In genomic region chr4:154704591-154704990, GRCm38 (mm10) we compare ENCODE assay signal across 34 mouse cellular contexts. TPM values are rescaled to one million over a fixed set of nuclear protein-coding genes. Genes with fewer than 3 reads are reported as not detected.
DNase-seq lines count a peak whose midpoint lies in the region; ATAC-seq and TF ChIP-seq lines count a peak whose summit lies in the region.
"Had no signal": no experiment of that assay in that cellular context is flagged by ENCODE, and none has a peak within 500 bp of the region (broad histone marks: within the 10 kb centered on the region; RNA-seq: fewer than 3 reads in every experiment).

No protein-coding gene starts in this region.

- no peaks in the 10 kb centered on the region for H3K4me1 ChIP-seq in liver, embryonic 11.5 days (replicated peaks; ENCODE audit: control insufficient read depth, insufficient read depth, low read length)
- H3K4me1 ChIP-seq in liver, postnatal 0 days (ENCODE audit: insufficient read depth): no peaks in the 10 kb centered on the region
- H3K4me1 ChIP-seq in limb, embryonic 11.5 days (ENCODE audit: control insufficient read depth, insufficient read depth, low read length): peaks cover 69% of the 10 kb centered on the region
- H3K4me1 ChIP-seq: embryonic facial prominence, embryonic 15.5 days; hindbrain, embryonic 13.5 days; intestine, embryonic 15.5 days had no signal

- ATAC-seq in liver, embryonic 11.5 days (replicated peaks; ENCODE audit: low FRiP score): no peak
- no peak for ATAC-seq in liver, postnatal 0 days
- no peak for ATAC-seq in limb, embryonic 11.5 days (ENCODE audit: insufficient number of reproducible peaks, low FRiP score, low TSS enrichment, low read depth)
- ATAC-seq: forebrain, embryonic 16.5 days; hindbrain, embryonic 16.5 days; intestine, embryonic 15.5 days; Patski had no signal

- H3K27me3 ChIP-seq in liver, embryonic 11.5 days (replicated peaks; ENCODE audit: control insufficient read depth, insufficient read depth, low read length): no peaks in the 10 kb centered on the region; the same call in 1 of the 2 replicates
- H3K27me3 ChIP-seq in liver, postnatal 0 days (ENCODE audit: insufficient read depth, low read length): no peaks in the 10 kb centered on the region
- H3K27me3 ChIP-seq in limb, embryonic 11.5 days (ENCODE audit: control insufficient read depth, insufficient read depth, low read length): no peaks in the 10 kb centered on the region
- H3K27me3 ChIP-seq: CH12.LX; embryonic facial prominence, embryonic 12.5 days; intestine, embryonic 15.5 days had no signal

- no peak overlapping the region for H3K27ac ChIP-seq in liver, embryonic 11.5 days (ENCODE audit: low read depth, low read length)
- no peak overlapping the region for H3K27ac ChIP-seq in liver, postnatal 0 days (ENCODE audit: low read depth)
- peak overlapping the region; percentile 47 for H3K27ac ChIP-seq in limb, embryonic 11.5 days (replicated peaks; ENCODE audit: low read depth, low read length)
- H3K27ac ChIP-seq: embryonic facial prominence, embryonic 12.5 days; embryonic facial prominence, embryonic 15.5 days; forebrain, embryonic 12.5 days; hindbrain, embryonic 10.5 days; hindbrain, embryonic 13.5 days; intestine, embryonic 15.5 days had no signal

- WGBS in liver, embryonic 11.5 days: 79% methylated on average over 7 of the region's 7 CpGs
- WGBS in liver, postnatal 0 days (ENCODE audit: insufficient replicate concordance): 80% methylated on average over 7 of the region's 7 CpGs
- 80% methylated on average over 7 of the region's 7 CpGs for WGBS in limb, embryonic 11.5 days

- no peak overlapping the region for H3K9ac ChIP-seq in liver, embryonic 11.5 days (ENCODE audit: low read depth, low read length)
- H3K9ac ChIP-seq in liver, postnatal 0 days (replicated peaks): no peak overlapping the region
- no peak overlapping the region for H3K9ac ChIP-seq in limb, embryonic 11.5 days (ENCODE audit: low read length)
- H3K9ac ChIP-seq: embryonic facial prominence, embryonic 12.5 days; embryonic facial prominence, embryonic 15.5 days; forebrain, embryonic 12.5 days; hindbrain, embryonic 13.5 days; intestine, embryonic 15.5 days had no signal

- peak; percentile 81 for DNase-seq in heart, adult 11 months
- DNase-seq in heart, postnatal 25 days (ENCODE audit: low spot score): no peak
- peak; percentile 12 for DNase-seq in liver, embryonic 11.5 days (ENCODE audit: low spot score)
- DNase-seq in liver, postnatal 0 days: no peak
- no peak for DNase-seq in limb, embryonic 11.5 days (ENCODE audit: low spot score)
- no peak for DNase-seq in adrenal gland, adult 18-20 months (ENCODE audit: low spot score in 2 of 2)
- DNase-seq: adrenal gland, adult 2 months; adrenal gland, postnatal 14 days; B cell, adult 2 months; cerebellum, adult 11 months; cerebellum, adult 2 months; cerebellum, adult 9-11 months; cerebellum, postnatal 25 days; gastrocnemius, adult 2 months; gastrocnemius, postnatal 14 days; heart, adult 18-20 months; heart, postnatal 36 days had no signal

- intact Hi-C loops in heart, postnatal 25 days (cut with DNase I): no loop called here

- no peak for TF ChIP-seq CTCF in liver, postnatal 0 days (IDR thresholded peaks at IDR 0.05; ENCODE audit: low read depth)

- H3K9me3 ChIP-seq in liver, embryonic 11.5 days (ENCODE audit: control insufficient read depth, low read length): no peaks in the 10 kb centered on the region
- H3K9me3 ChIP-seq in liver, postnatal 0 days (ENCODE audit: low read length): no peaks in the 10 kb centered on the region
- H3K9me3 ChIP-seq in limb, embryonic 11.5 days (ENCODE audit: control insufficient read depth, low read length): no peaks in the 10 kb centered on the region
- H3K9me3 ChIP-seq: embryonic facial prominence, embryonic 12.5 days; embryonic facial prominence, embryonic 15.5 days; forebrain, embryonic 12.5 days; hindbrain, embryonic 10.5 days; hindbrain, embryonic 13.5 days; intestine, embryonic 15.5 days had no signal

- TF ChIP-seq EP300 in liver, postnatal 0 days (IDR thresholded peaks at IDR 0.05; ENCODE audit: low read depth): no peak

- no peak overlapping the region for H3K4me3 ChIP-seq in liver, embryonic 11.5 days (ENCODE audit: low read depth, low read length)
- no peak overlapping the region for H3K4me3 ChIP-seq in liver, postnatal 0 days (ENCODE audit: low read depth, low read length)
- no peak overlapping the region for H3K4me3 ChIP-seq in limb, embryonic 11.5 days (ENCODE audit: low read depth, low read length)
- H3K4me3 ChIP-seq: embryonic facial prominence, embryonic 12.5 days; embryonic facial prominence, embryonic 15.5 days; forebrain, embryonic 12.5 days; gastrocnemius, adult 2 months; hindbrain, embryonic 10.5 days; hindbrain, embryonic 13.5 days; intestine, embryonic 15.5 days had no signal

- no peak overlapping the region for H3K4me2 ChIP-seq in liver, embryonic 11.5 days
- no peak overlapping the region for H3K4me2 ChIP-seq in liver, postnatal 0 days (ENCODE audit: low read depth, low read length)
- H3K4me2 ChIP-seq in limb, embryonic 11.5 days (ENCODE audit: low read depth, severe bottlenecking): no peak overlapping the region
- H3K4me2 ChIP-seq: embryonic facial prominence, embryonic 12.5 days; embryonic facial prominence, embryonic 15.5 days; forebrain, embryonic 12.5 days; heart, embryonic 11.5 days; hindbrain, embryonic 13.5 days; intestine, embryonic 15.5 days had no signal

- H3K36me3 ChIP-seq in liver, embryonic 11.5 days (ENCODE audit: control insufficient read depth, insufficient read depth, low read length): no peaks in the 10 kb centered on the region
- H3K36me3 ChIP-seq in liver, postnatal 0 days (replicated peaks; ENCODE audit: insufficient read depth, low read length): no peaks in the 10 kb centered on the region
- H3K36me3 ChIP-seq in limb, embryonic 11.5 days (ENCODE audit: control insufficient read depth, insufficient read depth, low read length): no peaks in the 10 kb centered on the region
- H3K36me3 ChIP-seq: embryonic facial prominence, embryonic 12.5 days; embryonic facial prominence, embryonic 15.5 days; forebrain, embryonic 12.5 days; G1E; hindbrain, embryonic 10.5 days; hindbrain, embryonic 13.5 days; intestine, embryonic 15.5 days had no signal

RNA-seq across cellular contexts. Expression of gene Actrt2, which starts 36.9 kb away (rescaled TPM):
- total RNA-seq in heart, postnatal 25 days (2021): not detected
- not detected in 2 replicates for polyA plus RNA-seq in liver, embryonic 11.5 days (2014; fragmentation: Nextera tagmentation; extraction: Ambion mirVana)
- not detected in 2 replicates for polyA plus RNA-seq in liver, postnatal 0 days (2015; fragmentation: Nextera tagmentation; extraction: Ambion mirVana)
- not detected in 2 replicates for polyA plus RNA-seq in limb, embryonic 11.5 days (2014; fragmentation: Nextera tagmentation; extraction: Ambion mirVana)
- not detected for total RNA-seq in adrenal gland, adult 18-20 months (2021)
- total RNA-seq: adrenal gland, adult 2 months; adrenal gland, postnatal 14 days; adrenal gland, postnatal 4 days; CH12.LX; common myeloid progenitor, adult 5-6 weeks; G1E; gastrocnemius, adult 2 months; gastrocnemius, postnatal 14 days; gastrocnemius, postnatal 4 days; heart, adult 18-20 months; heart, postnatal 36 days had no signal
- polyA plus RNA-seq: adrenal gland, adult 2 months; cerebellum, adult 2 months; embryonic facial prominence, embryonic 12.5 days; embryonic facial prominence, embryonic 15.5 days; forebrain, embryonic 12.5 days; forebrain, embryonic 16.5 days; G1E; heart, embryonic 11.5 days; heart, embryonic 14.5 days; heart, postnatal 0 days; hindbrain, embryonic 10.5 days; hindbrain, embryonic 13.5 days; hindbrain, embryonic 16.5 days; intestine, embryonic 15.5 days; Patski had no signal

Comparison
In these comparisons a context has a peak if more than half of its experiments do, and no peak if none do; other contexts are left out.
1. DNase-seq: peak in heart, adult 11 months (single experiment) and liver, embryonic 11.5 days (single experiment); none in heart, postnatal 25 days (single experiment), liver, postnatal 0 days (single experiment), limb, embryonic 11.5 days (single experiment) and adrenal gland, adult 18-20 months (0 of 2).